Comparison of ENCODE assay signal across 10 mouse cellular contexts in the genomic region with DNA sequence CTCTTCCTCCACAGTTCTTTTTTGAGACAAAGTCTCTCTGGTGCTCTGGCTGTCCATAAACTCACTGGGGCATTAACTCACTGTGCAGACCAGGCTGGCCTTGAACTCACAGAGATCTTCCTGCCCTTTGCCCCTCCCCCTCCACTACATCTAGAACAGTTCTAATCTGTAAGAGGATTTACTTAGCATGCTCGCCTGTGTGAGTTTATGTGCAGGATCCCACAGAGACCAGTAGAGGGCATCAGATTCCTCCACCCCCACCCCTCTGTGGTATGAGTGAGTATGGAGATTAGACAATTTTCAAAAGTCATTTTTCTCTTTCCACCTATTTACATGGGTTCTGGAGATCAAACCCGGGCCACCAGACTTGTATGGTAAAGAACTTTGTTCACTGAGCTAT. TPM values are rescaled to one million over a fixed set of nuclear protein-coding genes. Genes with fewer than 3 reads are reported as not detected.
DNase-seq lines count a peak whose midpoint lies in the region; TF ChIP-seq lines count a peak whose summit lies in the region.
"Had no signal": no experiment of that assay in that cellular context is flagged by ENCODE, and none has a peak within 500 bp of the region (broad histone marks: within the 10 kb centered on the region; RNA-seq: fewer than 3 reads in every experiment).

No protein-coding gene starts in this region.

- H3K27me3 ChIP-seq in heart, adult 2 months (ENCODE audit: control insufficient read depth, insufficient read depth, low read length), result no peaks in the 10 kb centered on the region
- peaks cover 21% of the 10 kb centered on the region for H3K27me3 ChIP-seq in limb, embryonic 10.5 days (ENCODE audit: low read depth, poor library complexity, severe bottlenecking)

- WGBS in heart, adult 2 months, result 70% methylated on average over 2 of the region's 2 CpGs
- WGBS in macrophage (ENCODE audit: missing documents), result 60% methylated on average over 2 of the region's 2 CpGs
- 64% methylated on average over 2 of the region's 2 CpGs for WGBS in limb, embryonic 10.5 days

- intact Hi-C loops in heart, adult 2 months (cut with DNase I), result no loop called here
- intact Hi-C loops in heart, postnatal 36 days (cut with DNase I), result no loop called here

- TF ChIP-seq EP300 in heart, adult 2 months (IDR thresholded peaks at IDR 0.05; ENCODE audit: insufficient read depth, low read depth, low read length), result no peak

- no peaks in the 10 kb centered on the region for H3K4me1 ChIP-seq in heart, adult 2 months (ENCODE audit: control insufficient read depth, insufficient read depth, low read length)
- H3K4me1 ChIP-seq in limb, embryonic 10.5 days, result peaks cover 7% of the 10 kb centered on the region

- no peaks in the 10 kb centered on the region for H3K36me3 ChIP-seq in heart, adult 2 months (ENCODE audit: control insufficient read depth, insufficient read depth, low read length)
- H3K36me3 ChIP-seq in macrophage (ENCODE audit: inconsistent target), result no peaks in the 10 kb centered on the region
- H3K36me3 ChIP-seq in limb, embryonic 10.5 days, result no peaks in the 10 kb centered on the region
- H3K36me3 ChIP-seq: midbrain, embryonic 13.5 days had no signal

- no peak overlapping the region for H3K9ac ChIP-seq in heart, adult 2 months (ENCODE audit: low read depth, low read length)
- H3K9ac ChIP-seq: midbrain, embryonic 13.5 days had no signal

- TF ChIP-seq CTCF in heart, adult 2 months (IDR thresholded peaks at IDR 0.05), result peak; percentile 58

- no peak for DNase-seq in heart, adult 2 months
- DNase-seq in heart, postnatal 36 days, result no peak
- DNase-seq in A20 (ENCODE audit: low read depth, low spot score), result peak; percentile 80
- peak; percentile 47 for DNase-seq in T-cell, adult 2 months (ENCODE audit: low spot score)
- no peak for DNase-seq in yolk sac, embryonic 10.5 days (ENCODE audit: low spot score)
- DNase-seq in heart, adult 11 months, result no peak
- no peak for DNase-seq in limb, embryonic 10.5 days (ENCODE audit: low spot score)

- TF ChIP-seq POLR2A in heart, adult 2 months (IDR thresholded peaks at IDR 0.05; ENCODE audit: insufficient read depth, low read depth, low read length), result no peak

- no peaks in the 10 kb centered on the region for H3K9me3 ChIP-seq in limb, embryonic 10.5 days (replicated peaks)
- H3K9me3 ChIP-seq: midbrain, embryonic 13.5 days had no signal

- H3K4me3 ChIP-seq in heart, adult 2 months, result no peak overlapping the region
- H3K4me3 ChIP-seq in macrophage (ENCODE audit: inconsistent target), result no peak overlapping the region
- H3K4me3 ChIP-seq in limb, embryonic 10.5 days, result no peak overlapping the region
- H3K4me3 ChIP-seq: erythroblast, embryonic 14.5 days; midbrain, embryonic 13.5 days had no signal

- no peaks in the 10 kb centered on the region for H3K79me2 ChIP-seq in heart, adult 2 months (replicated peaks; ENCODE audit: control insufficient read depth, insufficient read depth, low read length)
- H3K79me2 ChIP-seq in macrophage (ENCODE audit: inconsistent target), result peaks cover 57% of the 10 kb centered on the region; the same call in 1 of the 2 replicates

- H3K27ac ChIP-seq in heart, adult 2 months, result no peak overlapping the region
- H3K27ac ChIP-seq in macrophage, result peak overlapping the region; percentile 29; the same call in 1 of the 2 replicates
- H3K27ac ChIP-seq in limb, embryonic 10.5 days, result no peak overlapping the region
- H3K27ac ChIP-seq: midbrain, embryonic 13.5 days had no signal

RNA-seq across cellular contexts. Expression of a gene that starts 6.3 kb away (rescaled TPM):
- total RNA-seq in heart, adult 2 months (2021), result 10 to 100 TPM in 1 of 2 experiments, 1 to 10 TPM in 1; 9.0 to 12.1 TPM
- 13.1 and 14.3 TPM in 2 replicates for polyA plus RNA-seq in heart, adult 2 months (2012; rRNA removed)
- total RNA-seq in heart, postnatal 36 days (2021), result 10 to 100 TPM in 1 of 2 experiments, 1 to 10 TPM in 1; 8.1 to 10.9 TPM
- 1,000 to 10,000 TPM in 2 of 26 experiments, 100 to 1,000 TPM in 24; 111 to 1,491 (median 237) TPM for total RNA-seq in macrophage (2018; cell fraction: chromatin; rRNA removed)
- total RNA-seq in macrophage (2018; cell fraction: cytosol; rRNA removed), result 100 to 1,000 TPM in 2 of 26 experiments, 10 to 100 TPM in 24; 30.1 to 146 (median 53.5) TPM
- total RNA-seq in macrophage (2018; cell fraction: nucleus; rRNA removed), result 100 to 1,000 TPM in 21 of 26 experiments, 10 to 100 TPM in 5; 72.7 to 734 (median 143) TPM
- polyA plus RNA-seq in macrophage (2018), result 29.8 to 38.1 TPM (median 29.9 TPM) in 3 replicates
- 10.7 and 11.3 TPM in 2 replicates for polyA plus RNA-seq in limb, embryonic 10.5 days (2016; fragmentation: Nextera tagmentation; extraction: Ambion mirVana)

RNA-seq across cellular contexts. Expression of a gene that starts 56.3 kb away (rescaled TPM):
- 10 to 100 TPM; 53.2 to 67.5 TPM for total RNA-seq in heart, adult 2 months (2021)
- 32.3 and 39.3 TPM in 2 replicates for polyA plus RNA-seq in heart, adult 2 months (2012; rRNA removed)
- total RNA-seq in heart, postnatal 36 days (2021), result 10 to 100 TPM; 53.0 to 60.7 TPM
- 100 to 1,000 TPM in 18 of 26 experiments, 10 to 100 TPM in 8; 27.1 to 186 (median 125) TPM for total RNA-seq in macrophage (2018; cell fraction: chromatin; rRNA removed)
- 10 to 100 TPM; 59.7 to 86.9 (median 72.2) TPM for total RNA-seq in macrophage (2018; cell fraction: cytosol; rRNA removed)
- total RNA-seq in macrophage (2018; cell fraction: nucleus; rRNA removed), result 100 to 1,000 TPM in 2 of 26 experiments, 10 to 100 TPM in 24; 32.3 to 112 (median 72.3) TPM
- 69.8 to 119 TPM (median 79.7 TPM) in 3 replicates for polyA plus RNA-seq in macrophage (2018)
- polyA plus RNA-seq in limb, embryonic 10.5 days (2016; fragmentation: Nextera tagmentation; extraction: Ambion mirVana), result 190 and 195 TPM in 2 replicates

Comparison
In these comparisons a context has a peak if more than half of its experiments do, and no peak if none do; other contexts are left out.
1. DNase-seq: peak in A20 (single experiment) and T-cell, adult 2 months (single experiment); none in heart, adult 2 months (0 of 2), heart, postnatal 36 days (0 of 2), yolk sac, embryonic 10.5 days (single experiment), heart, adult 11 months (single experiment) and limb, embryonic 10.5 days (single experiment).